Mouse (Mus musculus) midbrain, embryonic 12.5 days (tissue): ENCODE results near the gene Uqcrq. TPM values are rescaled to one million over a fixed set of nuclear protein-coding genes. Genes with fewer than 3 reads are reported as not detected.

Source experiments
- ATAC-seq: fragments of 200-750 bp; cut with Nextera tagmentation; 2 replicates; pipeline ENCODE4 v1.8.0; 2017; ENCODE audit warnings: low read depth, moderate TSS enrichment, moderate library complexity; ENCODE audit not compliant: low FRiP score
- H3K27ac ChIP-seq: fragments of 300-500 bp; sonication (generic); replicated peaks from 2 replicates; pipeline ENCODE4 v1.5.1; 2016; ENCODE audit warnings: mild to moderate bottlenecking
- H3K27me3 ChIP-seq: fragments of 300-500 bp; sonication (generic); 2 replicates; pipeline ENCODE4 v1.6.1; 2016; ENCODE audit warnings: mild to moderate bottlenecking
- H3K36me3 ChIP-seq: fragments of 300-500 bp; sonication (generic); 2 replicates; pipeline ENCODE4 v1.6.1; 2016
- H3K4me1 ChIP-seq: fragments of 300-500 bp; sonication (generic); 2 replicates; pipeline ENCODE4 v1.6.1; 2016
- H3K4me2 ChIP-seq: fragments of 300-500 bp; sonication (generic); replicated peaks from 2 replicates; pipeline ENCODE4 v1.6.1; 2016; ENCODE audit warnings: mild to moderate bottlenecking, moderate library complexity
- H3K4me3 ChIP-seq: fragments of 300-500 bp; sonication (generic); 2 replicates; pipeline ENCODE4 v1.5.1; 2016; ENCODE audit warnings: mild to moderate bottlenecking
- H3K9ac ChIP-seq: fragments of 300-500 bp; sonication (generic); replicated peaks from 2 replicates; pipeline ENCODE4 v1.6.1; 2016; ENCODE audit warnings: mild to moderate bottlenecking, moderate library complexity
- H3K9me3 ChIP-seq: fragments of 300-500 bp; sonication (generic); 2 replicates; pipeline ENCODE4 v1.6.1; 2016; ENCODE audit warnings: mild to moderate bottlenecking
- WGBS: fragments of 180-500 bp; shearing (Covaris S2); methylation state at CpG from one replicate; pipeline ENCODE4 v1.1.7; 2016; 5-methylcytosine and 5-hydroxymethylcytosine counted together
- microRNA-seq: library from miRNA; unstranded; fragments of <30 nt; microRNA quantifications from one replicate; pipeline ENCODE4, GENCODE M21; 2017
- polyA plus RNA-seq: library from polyadenylated mRNA; unstranded; fragments of >200 nt; fragmentation: Nextera tagmentation; extraction: Ambion mirVana; gene quantifications from 2 replicates; pipeline ENCODE4 v1.2.1, GENCODE M21; 2016

Uqcrq gene
- polyA plus RNA-seq, 1 experiment from 2014 or later, result 574 TPM

GRCm38 (mm10) chr11:53378918-53379317, 51.7 kb downstream of the Uqcrq start:
- no peaks in the 10 kb centered on the region for H3K4me1 ChIP-seq
- ATAC-seq, result no peak
- H3K9ac ChIP-seq, result no peak overlapping the region
- no peaks in the 10 kb centered on the region for H3K9me3 ChIP-seq
- no peaks in the 10 kb centered on the region for H3K27me3 ChIP-seq
- peaks cover 46% of the 10 kb centered on the region for H3K36me3 ChIP-seq
- no peak overlapping the region for H3K4me3 ChIP-seq
- H3K4me2 ChIP-seq, result no peak overlapping the region
- 93% methylated on average over 1 of the region's 1 CpGs for WGBS
- H3K27ac ChIP-seq, result no peak overlapping the region

Small RNAs within 50 kb of the gene (microRNA-seq; reads per million reads assigned to microRNA genes)
- not detected for gene Mir6920

Other genes starting within 250 kb of the Uqcrq start
- 87.6 and 90.6 TPM in 2 replicates for gene Hspa4, start 130.4 kb downstream of the Uqcrq start, polyA plus RNA-seq
- gene Zcchc10, start 106.2 kb downstream of the Uqcrq start, polyA plus RNA-seq, result 17.5 and 19.3 TPM in 2 replicates
- gene Aff4, start 80.0 kb downstream of the Uqcrq start, polyA plus RNA-seq, result 77.4 and 98.0 TPM in 2 replicates
- gene Leap2, start 7.7 kb downstream of the Uqcrq start, polyA plus RNA-seq, result not detected in 2 replicates
- gene Gdf9, start 192 bp upstream of the Uqcrq start, polyA plus RNA-seq, result 3.0 and 3.3 TPM in 2 replicates
- not detected in 2 replicates for gene Gm10447, start 26.3 kb upstream of the Uqcrq start, polyA plus RNA-seq
- 1.8 and 2.4 TPM in 2 replicates for gene Shroom1, start 26.4 kb upstream of the Uqcrq start, polyA plus RNA-seq
- not detected in 2 replicates for gene Gm9837, start 39.6 kb upstream of the Uqcrq start, polyA plus RNA-seq
- not detected in 2 replicates for gene Gm9945, start 49.3 kb upstream of the Uqcrq start, polyA plus RNA-seq
- 0.39 and 0.77 TPM in 2 replicates for gene Sowaha, start 49.4 kb upstream of the Uqcrq start, polyA plus RNA-seq
- 14.3 and 17.1 TPM in 2 replicates for gene Sept8, start 88.4 kb upstream of the Uqcrq start, polyA plus RNA-seq
- gene Kif3a, start 136.5 kb upstream of the Uqcrq start, polyA plus RNA-seq, result 127 and 151 TPM in 2 replicates
- 2.2 and 3.2 TPM in 2 replicates for gene Il4, start 187.8 kb upstream of the Uqcrq start, polyA plus RNA-seq
- gene Il13, start 203.9 kb upstream of the Uqcrq start, polyA plus RNA-seq, result not detected in 2 replicates